Mouse (Mus musculus): ENCODE results near the gene Osr1. TPM values are rescaled to one million over a fixed set of nuclear protein-coding genes. Genes with fewer than 3 reads are reported as not detected.

The Osr1 gene
- polyA plus RNA-seq, 1 experiment from 2014 or later, result 165 TPM

- Histone ChIP-seq H3K4me3 (no peak overlapping the region), H3K27me3 (peaks cover under 1% of the 10 kb centered on the region; the same call in 1 of the 2 replicates), H3K36me3 (no peaks in the 10 kb centered on the region), H3K4me1 (peaks cover 27% of the 10 kb centered on the region), H3K9ac (no peak overlapping the region), H3K27ac (no peak overlapping the region), H3K4me2 (no peak overlapping the region), H3K9me3 (no peaks in the 10 kb centered on the region)
- ATAC-seq (ENCODE audit: insufficient number of reproducible peaks, insufficient read depth, low FRiP score, low TSS enrichment, low read depth), result no peak
- 64% methylated on average over 7 of the region's 7 CpGs for WGBS
Measured at GRCm38 (mm10) chr12:9589561-9590134, 19.7 kb downstream of the Osr1 start.

GRCm38 (mm10) chr12:9591141-9591540, 21.2 kb downstream of the Osr1 start:
- Histone ChIP-seq H3K4me1 (0 out of 2 replicates have a peak, but pooled peaks cover 19% of the 10 kb centered on the region), H3K4me3 (no peak overlapping the region), H3K9me3 (no peaks in the 10 kb centered on the region), H3K4me2 (no peak overlapping the region), H3K27me3 (no peaks in the 10 kb centered on the region), H3K27ac (no peak overlapping the region), H3K9ac (no peak overlapping the region), H3K36me3 (no peaks in the 10 kb centered on the region)
- ATAC-seq (ENCODE audit: insufficient number of reproducible peaks, insufficient read depth, low FRiP score, low TSS enrichment, low read depth), result no peak
- 54% methylated on average over 3 of the region's 3 CpGs for WGBS

DNA sequence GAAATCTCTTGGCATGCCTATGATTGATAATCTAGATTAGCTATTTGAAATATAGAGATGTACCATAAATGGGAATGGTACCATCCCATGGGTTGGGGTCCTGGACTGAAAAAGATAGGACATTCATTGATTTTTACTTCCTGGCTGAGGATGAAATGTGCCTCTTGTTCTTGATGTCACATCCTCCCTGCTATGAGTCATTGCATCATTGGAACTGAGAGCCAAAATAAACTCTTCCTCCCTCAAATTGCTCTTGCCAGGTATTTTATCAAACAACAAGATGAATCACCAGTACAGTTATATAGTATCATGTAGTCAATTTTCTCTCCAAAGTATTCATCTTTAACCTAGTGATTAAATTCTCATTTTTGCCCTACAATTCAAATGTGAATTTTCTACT, 28.3 kb downstream of the Osr1 start:
- ATAC-seq (ENCODE audit: insufficient number of reproducible peaks, insufficient read depth, low FRiP score, low TSS enrichment, low read depth), result no peak
- H3K4me2 ChIP-seq, result no peak overlapping the region

More for the DNA sequence above, 28.3 kb downstream of the Osr1 start:
- no peaks in the 10 kb centered on the region for H3K9me3 ChIP-seq
- no peak overlapping the region for H3K9ac ChIP-seq
- H3K4me1 ChIP-seq, result 0 out of 2 replicates have a peak, but pooled peaks cover 4% of the 10 kb centered on the region
- H3K36me3 ChIP-seq, result no peaks in the 10 kb centered on the region
- H3K27ac ChIP-seq, result no peak overlapping the region
- no peak overlapping the region for H3K4me3 ChIP-seq
- H3K27me3 ChIP-seq, result no peaks in the 10 kb centered on the region
